Mouse (Mus musculus): ENCODE data around the gene Pxn.

DNA sequence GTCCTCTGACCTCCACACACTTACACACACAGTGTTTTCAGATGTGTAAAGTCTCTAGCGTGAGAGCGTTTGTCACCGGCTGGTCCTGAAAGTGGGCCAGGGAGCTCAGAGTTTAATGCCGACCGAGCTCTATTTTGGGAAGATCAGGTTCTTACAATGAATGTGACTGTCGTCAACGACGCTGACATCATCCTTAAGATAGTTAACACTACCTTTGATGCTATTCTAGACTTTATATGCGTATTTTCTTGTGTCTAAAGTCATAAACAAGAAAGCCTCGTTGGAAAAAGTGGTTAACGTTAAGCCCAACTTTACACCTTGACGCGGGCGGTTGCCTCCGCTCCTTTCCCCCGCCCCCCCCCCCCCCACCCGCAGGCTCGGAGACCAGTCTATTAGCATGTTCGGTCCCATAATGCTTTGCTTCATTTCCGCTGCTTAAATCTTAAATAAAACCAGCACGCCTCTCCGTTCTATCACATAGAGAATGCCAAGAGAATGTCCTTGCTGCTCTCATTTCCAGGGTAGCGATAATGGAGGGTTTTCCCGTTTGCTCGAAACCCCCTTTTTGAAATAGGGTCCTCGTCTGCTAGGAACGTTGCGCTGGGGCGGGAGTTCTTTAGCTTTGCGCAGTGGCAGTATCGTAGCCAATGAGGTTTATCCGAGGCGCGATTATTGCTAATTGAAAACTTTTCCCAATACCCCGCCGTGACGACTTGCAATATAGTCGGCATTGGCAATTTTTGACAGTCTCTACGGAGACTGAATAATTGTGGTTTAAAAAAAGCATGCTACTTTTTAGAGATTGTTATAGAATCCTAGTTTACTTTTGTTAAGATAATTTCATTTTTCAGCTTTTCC, 17.4 kb upstream of the Pxn start:
- TF ChIP-seq POLR2A (IDR thresholded peaks at IDR 0.05; ENCODE audit: control insufficient read depth, low read depth, low read length) (peak; percentile 99), CTCF (IDR thresholded peaks at IDR 0.05; ENCODE audit: control insufficient read depth, insufficient read depth, insufficient replicate concordance, low read depth, low read length) (no peak)
